Mouse (Mus musculus) brain, embryonic 14.5 days (tissue): Measurements from ENCODE around the gene Slc6a4. TPM values are rescaled to one million over a fixed set of nuclear protein-coding genes. Genes with fewer than 3 reads are reported as not detected.
A peak's percentile ranks its signal among the peaks of the same experiment; 100 is the strongest.

Experiments
- DNase-seq: peaks from one replicate; pipeline ENCODE4 v3.0.0-alpha.2; 2011; ENCODE audit warnings: low read depth
- CTCF ChIP-seq: fragments of 200-500 bp; IDR thresholded peaks from 2 replicates; pipeline ENCODE4 v1.5.1; 2012; ENCODE audit warnings: inconsistent platforms, mild to moderate bottlenecking, moderate library complexity, borderline replicate concordance; ENCODE audit not compliant: insufficient read depth, insufficient read length; ENCODE audit errors: extremely low read depth
- POLR2A ChIP-seq: fragments of 200-500 bp; IDR thresholded peaks from 2 replicates; pipeline ENCODE4 v1.6.1; 2012; ENCODE audit warnings: mild to moderate bottlenecking, inconsistent platforms, borderline replicate concordance; ENCODE audit not compliant: poor library complexity, insufficient read depth, insufficient read length, severe bottlenecking; ENCODE audit errors: extremely low read depth
- polyA plus RNA-seq: library from polyadenylated mRNA; depleted of rRNA; stranded (reverse); fragments of >200 nt; gene quantifications from 2 replicates; pipeline ENCODE4 v1.2.3, GENCODE M21; 2012

Gene Slc6a4
- polyA plus RNA-seq, 1 experiment = 9.4 TPM

DNA sequence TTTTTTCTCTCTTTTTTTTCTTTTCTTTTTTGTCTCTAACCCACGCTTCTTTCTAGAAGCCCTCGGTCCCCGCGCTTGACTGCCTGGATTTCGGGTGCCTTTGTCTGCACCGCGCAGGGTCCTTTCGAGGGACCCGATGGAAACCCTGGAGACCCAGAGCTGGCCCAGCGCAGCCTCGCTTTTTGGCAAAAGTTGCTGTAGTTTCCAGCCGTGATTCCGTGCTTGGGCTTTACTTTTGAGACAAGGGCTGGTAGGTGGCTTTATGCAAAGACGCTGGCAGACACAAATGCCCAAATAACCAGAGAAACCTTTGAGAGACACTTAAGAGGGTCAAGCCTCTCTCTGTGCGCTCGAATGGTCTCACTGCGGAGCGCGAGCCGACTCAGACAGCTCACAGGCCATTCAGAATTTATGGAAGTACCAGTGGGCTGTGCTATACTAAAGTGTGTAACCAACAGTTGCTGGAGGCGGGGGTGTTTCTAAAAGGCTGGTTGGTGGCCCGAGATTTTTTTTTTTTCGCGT lies 363 bp downstream of the Slc6a4 start:
- DNase-seq = peak; percentile 14
- no peak for TF ChIP-seq POLR2A

- TF ChIP-seq POLR2A = no peak
- no peak for TF ChIP-seq CTCF
- no peak for DNase-seq
These were observed 2.3 kb downstream of the Slc6a4 start for GRCm38 (mm10) chr11:77000741-77001140.

GRCm38 (mm10) chr11:77002361-77002760 lies 4.0 kb downstream of the Slc6a4 start:
- TF ChIP-seq CTCF = no peak
- TF ChIP-seq POLR2A = no peak
- no peak for DNase-seq

- no peak for DNase-seq
- TF ChIP-seq CTCF = no peak
- no peak for TF ChIP-seq POLR2A
These were observed 7.5 kb downstream of the Slc6a4 start for GRCm38 (mm10) chr11:77005881-77006280.

GRCm38 (mm10) chr11:77006616-77007015 lies 8.2 kb downstream of the Slc6a4 start:
- no peak for TF ChIP-seq POLR2A
- no peak for DNase-seq

DNA sequence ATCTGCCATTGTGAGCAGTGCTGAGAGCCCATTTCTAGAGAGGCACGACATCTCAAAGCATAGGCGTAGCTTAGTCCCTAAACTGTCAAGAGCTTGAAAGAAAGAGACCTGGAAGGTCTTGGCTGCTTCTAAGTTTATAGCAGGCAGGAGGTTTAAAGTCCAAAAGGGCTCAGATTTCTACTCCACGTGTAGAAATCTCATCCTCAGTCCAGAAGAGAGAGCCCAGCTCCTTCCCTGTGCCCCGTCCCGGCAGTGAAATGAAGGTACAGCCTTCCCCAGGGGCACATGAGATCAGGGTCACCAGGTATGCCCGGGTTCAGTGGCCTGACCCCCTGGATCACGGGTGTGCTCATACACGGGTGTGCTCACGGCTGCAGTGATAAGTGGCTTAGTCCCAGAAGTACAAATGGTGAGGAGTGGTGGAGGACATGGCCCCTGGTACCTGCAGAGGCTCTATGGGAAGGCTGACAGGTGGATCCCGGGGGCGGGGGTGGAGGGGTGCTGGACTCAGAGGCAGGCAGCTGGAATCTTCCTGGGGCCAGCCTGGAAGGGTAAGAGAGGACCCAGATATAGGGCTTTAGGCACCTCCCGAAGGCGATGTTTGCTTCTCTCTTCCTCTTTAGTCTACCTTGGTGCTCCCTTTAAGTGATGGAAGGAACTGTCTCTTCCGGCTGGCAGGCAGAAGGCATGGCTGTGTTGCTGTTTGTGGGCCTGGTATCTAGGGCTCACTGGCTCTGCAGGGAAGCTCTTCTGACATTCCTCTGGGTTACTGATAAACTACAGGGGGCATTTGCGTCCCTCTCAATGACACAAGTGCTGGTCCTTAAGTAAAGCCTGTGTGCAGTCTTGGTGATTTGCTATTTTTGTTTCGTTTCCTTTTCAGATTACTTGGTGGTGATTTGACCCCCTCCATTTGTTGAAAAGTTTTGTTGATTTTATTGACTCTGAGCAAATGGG lies 10.9 kb downstream of the Slc6a4 start:
- TF ChIP-seq POLR2A (no peak), CTCF (no peak)
- no peak for DNase-seq

GRCm38 (mm10) chr11:77010762-77011475 lies 12.5 kb downstream of the Slc6a4 start:
- DNase-seq = no peak
- no peak for TF ChIP-seq CTCF
- no peak for TF ChIP-seq POLR2A

GRCm38 (mm10) chr11:77018046-77018445 lies 19.6 kb downstream of the Slc6a4 start:
- DNase-seq = no peak
- no peak for TF ChIP-seq CTCF
- TF ChIP-seq POLR2A = no peak

DNA sequence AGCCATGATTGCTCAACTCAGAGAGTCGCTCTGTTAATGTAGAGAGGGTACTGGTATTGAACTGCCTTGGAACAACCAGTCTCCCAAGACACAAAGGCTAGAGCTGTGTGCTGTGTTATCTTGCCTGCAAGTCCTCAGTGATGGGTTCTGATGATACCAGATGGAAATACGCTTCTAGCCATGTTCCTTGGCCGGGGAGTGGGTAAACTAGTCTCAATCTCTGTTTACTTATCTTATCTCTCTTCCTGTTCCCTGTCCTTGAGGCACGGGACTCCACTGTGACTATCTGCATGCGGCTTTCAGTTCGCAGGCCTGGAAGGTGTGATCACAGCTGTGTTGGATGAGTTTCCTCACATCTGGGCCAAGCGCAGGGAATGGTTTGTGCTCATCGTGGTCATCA lies 21.1 kb downstream of the Slc6a4 start:
- no peak for TF ChIP-seq POLR2A
- no peak for TF ChIP-seq CTCF
- no peak for DNase-seq

DNA sequence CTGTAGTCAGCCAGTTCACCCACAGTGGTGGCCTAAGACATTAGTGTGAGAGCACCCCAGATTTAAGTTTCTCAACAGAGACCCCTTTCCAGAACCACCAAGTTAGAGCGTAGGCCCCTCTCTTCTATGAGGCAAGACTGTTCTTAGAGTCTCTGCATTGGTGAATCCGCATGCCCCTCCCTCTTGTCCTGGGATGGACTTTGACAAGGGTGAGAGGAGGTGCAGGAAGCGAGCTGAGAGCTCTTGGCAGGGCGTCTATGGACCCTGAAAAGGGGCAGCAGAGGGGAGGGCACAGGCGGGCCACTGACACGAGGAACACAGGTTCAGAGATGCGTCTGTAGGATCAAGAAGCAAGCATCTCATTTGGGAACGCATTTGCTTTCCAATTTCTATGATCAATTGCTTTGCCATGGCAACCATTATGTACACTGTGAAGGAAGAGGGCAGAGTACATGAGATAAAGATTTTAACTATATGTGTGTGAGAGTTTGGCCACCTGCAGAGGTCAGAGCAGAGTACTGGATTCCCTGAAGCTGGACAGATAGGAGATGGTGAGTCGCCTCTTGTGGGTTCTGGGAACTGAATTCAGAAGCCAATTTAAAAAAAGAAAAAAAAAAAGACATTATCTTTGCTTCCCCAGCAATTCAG lies 23.5 kb downstream of the Slc6a4 start:
- no peak for TF ChIP-seq POLR2A
- no peak for TF ChIP-seq CTCF
- DNase-seq = no peak

- DNase-seq = no peak
- TF ChIP-seq POLR2A (no peak), CTCF (peak; percentile 21; the same call in 1 of the 2 replicates)
These were observed 28.2 kb downstream of the Slc6a4 start for GRCm38 (mm10) chr11:77026559-77026958.

DNA sequence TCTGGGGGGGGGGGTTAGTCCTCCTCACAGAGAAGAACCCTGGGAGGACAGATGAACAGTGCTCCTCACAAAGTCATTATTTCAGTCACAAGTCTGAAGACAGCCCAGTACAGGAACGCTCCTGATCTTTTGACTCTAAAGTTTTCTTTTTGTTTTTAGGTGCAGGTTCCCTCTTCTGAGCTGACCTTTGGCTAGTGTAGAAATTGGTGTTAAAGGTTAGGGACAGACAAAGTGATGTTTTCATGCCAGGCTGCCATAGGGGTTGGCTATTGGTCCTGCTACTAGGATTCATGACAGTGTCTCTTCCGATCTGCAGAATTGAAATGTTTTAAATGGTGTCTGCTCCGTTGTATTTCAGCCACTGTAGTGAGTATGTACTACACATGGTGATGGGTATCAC lies 29.8 kb downstream of the Slc6a4 start:
- DNase-seq = no peak
- no peak for TF ChIP-seq POLR2A
- TF ChIP-seq CTCF = no peak
